Mouse (Mus musculus) hindbrain, embryonic 16.5 days (tissue): ENCODE results near the gene Phtf2. TPM values are rescaled to one million over a fixed set of nuclear protein-coding genes. Genes with fewer than 3 reads are reported as not detected.
"Not testable (repeated sequence)": the region's sequence is repeated elsewhere in the genome, so short reads cannot be mapped to it uniquely, and the experiment has no call there.

Experiments used
- ATAC-seq: fragments of 200-750 bp; cut with Nextera tagmentation; 2 replicates; pipeline ENCODE4 v1.8.0; 2017; ENCODE audit warnings: moderate TSS enrichment, moderate library complexity
- H3K27ac ChIP-seq: fragments of 300-500 bp; sonication (generic); 2 replicates; pipeline ENCODE4 v1.5.1; 2014; ENCODE audit warnings: low read depth, mild to moderate bottlenecking, control low read depth, low read length, moderate library complexity
- H3K27me3 ChIP-seq: fragments of 300-500 bp; sonication (generic); replicated peaks from 2 replicates; pipeline ENCODE4 v1.6.1; 2014; ENCODE audit warnings: low read length; ENCODE audit not compliant: control insufficient read depth, insufficient read depth
- H3K36me3 ChIP-seq: fragments of 300-500 bp; sonication (generic); 2 replicates; pipeline ENCODE4 v1.6.1; 2014; ENCODE audit warnings: mild to moderate bottlenecking, low read length, moderate library complexity, mixed read lengths; ENCODE audit not compliant: control insufficient read depth, insufficient read depth
- H3K4me1 ChIP-seq: fragments of 300-500 bp; sonication (generic); 2 replicates; pipeline ENCODE4 v1.6.1; 2014; ENCODE audit warnings: low read depth, low read length; ENCODE audit not compliant: control insufficient read depth, insufficient read depth
- H3K4me2 ChIP-seq: fragments of 300-500 bp; sonication (generic); 2 replicates; pipeline ENCODE4 v1.6.1; 2014; ENCODE audit warnings: mild to moderate bottlenecking, low read length, control low read depth, moderate library complexity
- H3K4me3 ChIP-seq: fragments of 300-500 bp; sonication (generic); 2 replicates; pipeline ENCODE4 v1.5.1; 2014; ENCODE audit warnings: mild to moderate bottlenecking, low read length, control low read depth, moderate library complexity
- H3K9ac ChIP-seq: fragments of 300-500 bp; sonication (generic); 2 replicates; pipeline ENCODE4 v1.6.1; 2014; ENCODE audit warnings: low read depth, mild to moderate bottlenecking, control low read depth, low read length, moderate library complexity
- H3K9me3 ChIP-seq: fragments of 300-500 bp; sonication (generic); 2 replicates; pipeline ENCODE4 v1.6.1; 2014; ENCODE audit warnings: mild to moderate bottlenecking, low read length, moderate library complexity; ENCODE audit not compliant: control insufficient read depth
- WGBS: fragments of 180-500 bp; shearing (Covaris S2); extraction: QIAGEN DNeasy Blood & Tissue Kit; methylation state at CpG from one replicate; pipeline ENCODE4 v1.1.7; 2014; 5-methylcytosine and 5-hydroxymethylcytosine counted together
- polyA plus RNA-seq: library from polyadenylated mRNA; unstranded; fragments of >200 nt; fragmentation: Nextera tagmentation; extraction: Ambion mirVana; gene quantifications from 2 replicates; pipeline ENCODE4 v1.2.1, GENCODE M21; 2015

Gene Phtf2
- polyA plus RNA-seq, 1 experiment from 2014 or later, result 23.9 TPM

GRCm38 (mm10) chr5:20741936-20742335 lies 140.0 kb downstream of the Phtf2 start:
- ATAC-seq, result no peak
- H3K36me3 ChIP-seq, result no peaks in the 10 kb centered on the region
- no peak overlapping the region for H3K9ac ChIP-seq
- WGBS, result 86% methylated on average over 8 of the region's 8 CpGs
- no peak overlapping the region for H3K4me3 ChIP-seq
- H3K9me3 ChIP-seq, result no peaks in the 10 kb centered on the region
- H3K27me3 ChIP-seq, result no peaks in the 10 kb centered on the region
- no peaks in the 10 kb centered on the region; the same call in 1 of the 2 replicates for H3K4me1 ChIP-seq
- no peak overlapping the region for H3K4me2 ChIP-seq
- no peak overlapping the region for H3K27ac ChIP-seq

GRCm38 (mm10) chr5:20741193-20741592 lies 140.7 kb downstream of the Phtf2 start:
- ATAC-seq, result no peak
- WGBS, result 87% methylated on average over 6 of the region's 6 CpGs
- no peak overlapping the region for H3K4me3 ChIP-seq

GRCm38 (mm10) chr5:20738795-20739194 lies 143.1 kb downstream of the Phtf2 start:
- Histone ChIP-seq H3K27me3 (no peaks in the 10 kb centered on the region), H3K4me3 (no peak overlapping the region), H3K9me3 (no peaks in the 10 kb centered on the region), H3K4me1 (no peaks in the 10 kb centered on the region; the same call in 1 of the 2 replicates), H3K36me3 (no peaks in the 10 kb centered on the region), H3K27ac (no peak overlapping the region), H3K4me2 (no peak overlapping the region), H3K9ac (no peak overlapping the region)
- 51% methylated on average over 2 of the region's 2 CpGs for WGBS
- no peak for ATAC-seq

More at GRCm38 (mm10) chr5:20741193-20741592, 140.7 kb downstream of the Phtf2 start:
- H3K9me3 ChIP-seq, result no peaks in the 10 kb centered on the region
- H3K4me2 ChIP-seq, result no peak overlapping the region
- no peaks in the 10 kb centered on the region for H3K27me3 ChIP-seq
- H3K27ac ChIP-seq, result no peak overlapping the region
- no peaks in the 10 kb centered on the region for H3K36me3 ChIP-seq
- no peaks in the 10 kb centered on the region; the same call in 1 of the 2 replicates for H3K4me1 ChIP-seq
- H3K9ac ChIP-seq, result no peak overlapping the region

GRCm38 (mm10) chr5:20723226-20723625 lies 158.7 kb downstream of the Phtf2 start:
- H3K4me2 ChIP-seq, H3K4me3 ChIP-seq, H3K36me3 ChIP-seq, H3K9ac ChIP-seq, H3K9me3 ChIP-seq, H3K27ac ChIP-seq, H3K4me1 ChIP-seq, ATAC-seq, H3K27me3 ChIP-seq: not testable (repeated sequence)
- 83% methylated on average over 4 of the region's 4 CpGs for WGBS

GRCm38 (mm10) chr5:20720201-20720900 lies 161.6 kb downstream of the Phtf2 start:
- no peak overlapping the region for H3K4me2 ChIP-seq
- H3K27ac ChIP-seq, result no peak overlapping the region
- peak; percentile 17; the same call in 1 of the 2 replicates for ATAC-seq
- H3K4me3 ChIP-seq, result no peak overlapping the region
- H3K9me3 ChIP-seq, result no peaks in the 10 kb centered on the region
- no peaks in the 10 kb centered on the region for H3K4me1 ChIP-seq
- H3K36me3 ChIP-seq, result no peaks in the 10 kb centered on the region
- H3K27me3 ChIP-seq, result no peaks in the 10 kb centered on the region
- H3K9ac ChIP-seq, result no peak overlapping the region
- WGBS, result 78% methylated on average over 4 of the region's 4 CpGs

- not testable (repeated sequence) for H3K27me3 ChIP-seq, H3K9me3 ChIP-seq, H3K4me1 ChIP-seq, H3K27ac ChIP-seq, H3K4me3 ChIP-seq, H3K4me2 ChIP-seq, H3K36me3 ChIP-seq, ATAC-seq, H3K9ac ChIP-seq
- 95% methylated on average over 6 of the region's 6 CpGs for WGBS
Measured at GRCm38 (mm10) chr5:20715980-20716379, 165.9 kb downstream of the Phtf2 start.

GRCm38 (mm10) chr5:20714619-20715018 lies 167.3 kb downstream of the Phtf2 start:
- not testable (repeated sequence) for H3K9me3 ChIP-seq, H3K27ac ChIP-seq, H3K4me3 ChIP-seq, ATAC-seq, H3K36me3 ChIP-seq, H3K27me3 ChIP-seq, H3K9ac ChIP-seq, H3K4me2 ChIP-seq, H3K4me1 ChIP-seq
- WGBS, result 96% methylated on average over 1 of the region's 1 CpGs

GRCm38 (mm10) chr5:20710845-20711244 lies 171.1 kb downstream of the Phtf2 start:
- not testable (repeated sequence) for H3K27ac ChIP-seq, H3K9ac ChIP-seq, H3K27me3 ChIP-seq, H3K36me3 ChIP-seq, H3K4me2 ChIP-seq, H3K4me1 ChIP-seq, ATAC-seq, H3K4me3 ChIP-seq, H3K9me3 ChIP-seq
- WGBS, result 91% methylated on average over 6 of the region's 6 CpGs
